Mouse (Mus musculus) midbrain, embryonic 13.5 days (tissue): Measurements from ENCODE around the gene Camta1. TPM values are rescaled to one million over a fixed set of nuclear protein-coding genes. Genes with fewer than 3 reads are reported as not detected.

Source experiments
- ATAC-seq: fragments of 200-750 bp; cut with Nextera tagmentation; 2 replicates; pipeline ENCODE4 v1.8.0; 2017; ENCODE audit warnings: mild to moderate bottlenecking, moderate TSS enrichment, moderate library complexity
- H3K27ac ChIP-seq: fragments of 300-500 bp; sonication (generic); 2 replicates; pipeline ENCODE4 v1.5.1; 2015; ENCODE audit warnings: inconsistent platforms, mild to moderate bottlenecking, moderate library complexity
- H3K27me3 ChIP-seq: fragments of 300-500 bp; sonication (generic); 2 replicates; pipeline ENCODE4 v1.6.1; 2015; ENCODE audit warnings: mild to moderate bottlenecking, inconsistent platforms
- H3K36me3 ChIP-seq: fragments of 300-500 bp; sonication (generic); 2 replicates; pipeline ENCODE4 v1.6.1; 2015; ENCODE audit warnings: mild to moderate bottlenecking, inconsistent platforms
- H3K4me1 ChIP-seq: fragments of 300-500 bp; sonication (generic); replicated peaks from 2 replicates; pipeline ENCODE4 v1.6.1; 2015; ENCODE audit warnings: inconsistent platforms
- H3K4me2 ChIP-seq: fragments of 300-500 bp; sonication (generic); replicated peaks from 2 replicates; pipeline ENCODE4 v1.6.1; 2015; ENCODE audit warnings: moderate library complexity, mild to moderate bottlenecking, inconsistent platforms
- H3K4me3 ChIP-seq: fragments of 300-500 bp; sonication (generic); replicated peaks from 2 replicates; pipeline ENCODE4 v1.5.1; 2015; ENCODE audit warnings: mild to moderate bottlenecking, inconsistent platforms
- H3K9ac ChIP-seq: fragments of 300-500 bp; sonication (generic); replicated peaks from 2 replicates; pipeline ENCODE4 v1.6.1; 2015; ENCODE audit warnings: mild to moderate bottlenecking, inconsistent platforms
- H3K9me3 ChIP-seq: fragments of 300-500 bp; sonication (generic); 2 replicates; pipeline ENCODE4 v1.6.1; 2016; ENCODE audit warnings: mild to moderate bottlenecking, inconsistent platforms
- WGBS: fragments of 180-500 bp; shearing (Covaris S2); methylation state at CpG from one replicate; pipeline ENCODE4 v1.1.7; 2015; 5-methylcytosine and 5-hydroxymethylcytosine counted together
- polyA plus RNA-seq: library from polyadenylated mRNA; unstranded; fragments of >200 nt; fragmentation: Nextera tagmentation; extraction: Ambion mirVana; gene quantifications from 2 replicates; pipeline ENCODE4 v1.2.1, GENCODE M21; 2015

Camta1 gene
- polyA plus RNA-seq, 1 experiment from 2014 or later, result 163 TPM

GRCm38 (mm10) chr4:150962231-150962630 lies 899.4 kb downstream of the Camta1 start:
- Histone ChIP-seq H3K9ac (no peak overlapping the region), H3K4me2 (no peak overlapping the region), H3K4me3 (no peak overlapping the region), H3K4me1 (peaks cover 6% of the 10 kb centered on the region; the same call in 1 of the 2 replicates), H3K27me3 (peaks cover 3% of the 10 kb centered on the region; the same call in 1 of the 2 replicates), H3K27ac (no peak overlapping the region), H3K9me3 (no peaks in the 10 kb centered on the region), H3K36me3 (no peaks in the 10 kb centered on the region)
- WGBS, result 75% methylated on average over 6 of the region's 6 CpGs
- no peak for ATAC-seq

- Histone ChIP-seq H3K27me3 (no peaks in the 10 kb centered on the region), H3K9ac (no peak overlapping the region), H3K4me3 (no peak overlapping the region), H3K4me2 (no peak overlapping the region), H3K4me1 (peaks cover 13% of the 10 kb centered on the region), H3K27ac (no peak overlapping the region), H3K9me3 (no peaks in the 10 kb centered on the region), H3K36me3 (no peaks in the 10 kb centered on the region)
- WGBS, result 79% methylated on average over 7 of the region's 7 CpGs
- no peak for ATAC-seq
Measured at GRCm38 (mm10) chr4:150958536-150958935, 903.1 kb downstream of the Camta1 start.

- Histone ChIP-seq H3K4me1 (peaks cover 13% of the 10 kb centered on the region), H3K27me3 (no peaks in the 10 kb centered on the region), H3K9me3 (no peaks in the 10 kb centered on the region), H3K4me2 (no peak overlapping the region), H3K36me3 (no peaks in the 10 kb centered on the region), H3K9ac (no peak overlapping the region), H3K27ac (peak overlapping the region; percentile 72; the same call in 1 of the 2 replicates), H3K4me3 (no peak overlapping the region)
- WGBS, result 34% methylated on average over 1 of the region's 1 CpGs
- no peak; the same call in 1 of the 2 replicates for ATAC-seq
Measured at GRCm38 (mm10) chr4:150957106-150957458, 904.6 kb downstream of the Camta1 start.

- Histone ChIP-seq H3K36me3 (no peaks in the 10 kb centered on the region), H3K4me3 (no peak overlapping the region), H3K27ac (peak overlapping the region; percentile 72), H3K4me1 (peaks cover 13% of the 10 kb centered on the region), H3K4me2 (no peak overlapping the region), H3K9ac (no peak overlapping the region), H3K9me3 (no peaks in the 10 kb centered on the region), H3K27me3 (no peaks in the 10 kb centered on the region)
- 45% methylated on average over 13 of the region's 13 CpGs for WGBS
- peak; percentile 91 for ATAC-seq
Measured at GRCm38 (mm10) chr4:150956369-150957105, 905.1 kb downstream of the Camta1 start.

GRCm38 (mm10) chr4:150950972-150951371 lies 910.7 kb downstream of the Camta1 start:
- Histone ChIP-seq H3K27ac (no peak overlapping the region), H3K27me3 (no peaks in the 10 kb centered on the region), H3K4me3 (no peak overlapping the region), H3K36me3 (no peaks in the 10 kb centered on the region), H3K9ac (no peak overlapping the region), H3K4me1 (no peaks in the 10 kb centered on the region), H3K4me2 (no peak overlapping the region), H3K9me3 (no peaks in the 10 kb centered on the region)
- ATAC-seq, result no peak
- WGBS, result 87% methylated on average over 10 of the region's 10 CpGs

GRCm38 (mm10) chr4:150944707-150945106 lies 917.0 kb downstream of the Camta1 start:
- 94% methylated on average over 7 of the region's 7 CpGs for WGBS
- Histone ChIP-seq H3K9ac (no peak overlapping the region), H3K4me1 (no peaks in the 10 kb centered on the region), H3K9me3 (no peaks in the 10 kb centered on the region), H3K4me3 (no peak overlapping the region), H3K4me2 (no peak overlapping the region), H3K27ac (no peak overlapping the region), H3K27me3 (no peaks in the 10 kb centered on the region), H3K36me3 (no peaks in the 10 kb centered on the region)
- ATAC-seq, result no peak

- no peak overlapping the region for H3K27ac ChIP-seq
- H3K9ac ChIP-seq, result no peak overlapping the region
- 67% methylated on average over 13 of the region's 13 CpGs for WGBS
- H3K27me3 ChIP-seq, result no peaks in the 10 kb centered on the region
- H3K4me3 ChIP-seq, result no peak overlapping the region
- H3K9me3 ChIP-seq, result no peaks in the 10 kb centered on the region
- ATAC-seq, result no peak
- no peaks in the 10 kb centered on the region for H3K4me1 ChIP-seq
- H3K4me2 ChIP-seq, result no peak overlapping the region
- no peaks in the 10 kb centered on the region for H3K36me3 ChIP-seq
Measured at GRCm38 (mm10) chr4:150939991-150940651, 921.6 kb downstream of the Camta1 start.

GRCm38 (mm10) chr4:150938063-150938452 lies 923.6 kb downstream of the Camta1 start:
- no peaks in the 10 kb centered on the region for H3K27me3 ChIP-seq
- no peak overlapping the region for H3K27ac ChIP-seq
- H3K4me3 ChIP-seq, result no peak overlapping the region
- no peak for ATAC-seq
- no peaks in the 10 kb centered on the region for H3K9me3 ChIP-seq
- H3K4me2 ChIP-seq, result no peak overlapping the region
- H3K4me1 ChIP-seq, result no peaks in the 10 kb centered on the region
- WGBS, result 67% methylated on average over 14 of the region's 14 CpGs
- no peak overlapping the region for H3K9ac ChIP-seq
- no peaks in the 10 kb centered on the region for H3K36me3 ChIP-seq

- ATAC-seq, result no peak
- WGBS, result 82% methylated on average over 16 of the region's 16 CpGs
Measured at GRCm38 (mm10) chr4:150937293-150938062, 924.2 kb downstream of the Camta1 start.

GRCm38 (mm10) chr4:150933503-150933902 lies 928.2 kb downstream of the Camta1 start:
- H3K27me3 ChIP-seq, result no peaks in the 10 kb centered on the region
- H3K9me3 ChIP-seq, result no peaks in the 10 kb centered on the region
- no peak overlapping the region for H3K4me3 ChIP-seq
- no peak overlapping the region for H3K9ac ChIP-seq
- H3K27ac ChIP-seq, result no peak overlapping the region
- H3K4me1 ChIP-seq, result no peaks in the 10 kb centered on the region
- 62% methylated on average over 1 of the region's 1 CpGs for WGBS
- ATAC-seq, result no peak
- H3K36me3 ChIP-seq, result no peaks in the 10 kb centered on the region
- no peak overlapping the region for H3K4me2 ChIP-seq

More at GRCm38 (mm10) chr4:150937293-150938062, 924.2 kb downstream of the Camta1 start:
- Histone ChIP-seq H3K9me3 (no peaks in the 10 kb centered on the region), H3K27ac (no peak overlapping the region), H3K4me1 (no peaks in the 10 kb centered on the region), H3K4me3 (no peak overlapping the region), H3K27me3 (no peaks in the 10 kb centered on the region), H3K9ac (no peak overlapping the region), H3K4me2 (no peak overlapping the region), H3K36me3 (no peaks in the 10 kb centered on the region)

- H3K4me1 ChIP-seq, result 0 out of 2 replicates have a peak, but pooled peaks cover 5% of the 10 kb centered on the region
- H3K9me3 ChIP-seq, result no peaks in the 10 kb centered on the region
- H3K4me3 ChIP-seq, result no peak overlapping the region
- H3K36me3 ChIP-seq, result no peaks in the 10 kb centered on the region
- no peak overlapping the region for H3K9ac ChIP-seq
- H3K4me2 ChIP-seq, result no peak overlapping the region
- H3K27me3 ChIP-seq, result no peaks in the 10 kb centered on the region
- no peak for ATAC-seq
- 70% methylated on average over 10 of the region's 10 CpGs for WGBS
- H3K27ac ChIP-seq, result no peak overlapping the region
Measured at GRCm38 (mm10) chr4:150927789-150928188, 933.9 kb downstream of the Camta1 start.
